Mouse (Mus musculus) liver, adult 2 months (tissue): Measurements from ENCODE around the gene Sirpa. TPM values are rescaled to one million over a fixed set of nuclear protein-coding genes. Genes with fewer than 3 reads are reported as not detected.

Experiments used
- DNase-seq: peaks from one replicate; pipeline ENCODE4 v3.0.0-alpha.2; 2011; ENCODE audit warnings: low read depth, low spot score; ENCODE audit errors: extremely low read depth
- H3K27ac ChIP-seq: fragments of 200-500 bp; replicated peaks from 2 replicates; pipeline ENCODE4 v1.5.1; 2012; ENCODE audit warnings: low read depth, mild to moderate bottlenecking, control low read depth, inconsistent platforms, low read length; ENCODE audit not compliant: insufficient read depth
- H3K27me3 ChIP-seq: fragments of 200-500 bp; 2 replicates; pipeline ENCODE4 v1.6.1; 2012; ENCODE audit warnings: mild to moderate bottlenecking, moderate library complexity, low read length, inconsistent platforms; ENCODE audit not compliant: control insufficient read depth, insufficient read depth
- H3K36me3 ChIP-seq: fragments of 200-500 bp; 2 replicates; pipeline ENCODE4 v1.6.1; 2012; ENCODE audit warnings: low read length, inconsistent platforms; ENCODE audit not compliant: control insufficient read depth, insufficient read depth
- H3K4me1 ChIP-seq: fragments of 200-500 bp; 2 replicates; pipeline ENCODE4 v1.6.1; 2011; ENCODE audit warnings: low read length; ENCODE audit not compliant: control insufficient read depth, insufficient read depth
- H3K4me3 ChIP-seq: fragments of 200-500 bp; 2 replicates; pipeline ENCODE4 v1.5.1; 2011; ENCODE audit warnings: low read depth, mild to moderate bottlenecking, control low read depth, low read length, moderate library complexity; ENCODE audit not compliant: insufficient read depth
- H3K79me2 ChIP-seq: fragments of 200-500 bp; 2 replicates; pipeline ENCODE4 v1.6.1; 2012; ENCODE audit warnings: inconsistent platforms, mild to moderate bottlenecking, low read length, moderate library complexity; ENCODE audit not compliant: control insufficient read depth, insufficient read depth
- H3K9ac ChIP-seq: fragments of 200-500 bp; 2 replicates; pipeline ENCODE4 v1.6.1; 2012; ENCODE audit warnings: low read depth, mild to moderate bottlenecking, control low read depth, inconsistent platforms, low read length
- CTCF ChIP-seq: fragments of 200-500 bp; IDR thresholded peaks from 2 replicates; pipeline ENCODE4 v1.5.1; 2011; ENCODE audit warnings: low read depth, low read length, control low read depth
- POLR2A ChIP-seq: fragments of 200-500 bp; IDR thresholded peaks from 2 replicates; pipeline ENCODE4 v1.6.1; 2011; ENCODE audit warnings: low read length, control low read depth; ENCODE audit not compliant: insufficient read depth; ENCODE audit errors: extremely low read depth
- WGBS: fragments of 180-500 bp; shearing (Covaris S2); methylation state at CpG from one replicate; pipeline ENCODE4 v1.1.7; 2018; 5-methylcytosine and 5-hydroxymethylcytosine counted together
- polyA plus RNA-seq: library from polyadenylated mRNA; depleted of rRNA; stranded (reverse); fragments of >200 nt; gene quantifications from 2 replicates; pipeline ENCODE4 v1.2.3, GENCODE M21; 2012
- total RNA-seq: library from RNA; depleted of rRNA; stranded (reverse); fragments of >200 nt; gene quantifications from 2 replicates; pipeline ENCODE4 v1.2.3, GENCODE M21; 2014

Gene Sirpa
- total and polyA plus RNA-seq, 2 experiments, result 12.4 to 13.1 TPM

DNA sequence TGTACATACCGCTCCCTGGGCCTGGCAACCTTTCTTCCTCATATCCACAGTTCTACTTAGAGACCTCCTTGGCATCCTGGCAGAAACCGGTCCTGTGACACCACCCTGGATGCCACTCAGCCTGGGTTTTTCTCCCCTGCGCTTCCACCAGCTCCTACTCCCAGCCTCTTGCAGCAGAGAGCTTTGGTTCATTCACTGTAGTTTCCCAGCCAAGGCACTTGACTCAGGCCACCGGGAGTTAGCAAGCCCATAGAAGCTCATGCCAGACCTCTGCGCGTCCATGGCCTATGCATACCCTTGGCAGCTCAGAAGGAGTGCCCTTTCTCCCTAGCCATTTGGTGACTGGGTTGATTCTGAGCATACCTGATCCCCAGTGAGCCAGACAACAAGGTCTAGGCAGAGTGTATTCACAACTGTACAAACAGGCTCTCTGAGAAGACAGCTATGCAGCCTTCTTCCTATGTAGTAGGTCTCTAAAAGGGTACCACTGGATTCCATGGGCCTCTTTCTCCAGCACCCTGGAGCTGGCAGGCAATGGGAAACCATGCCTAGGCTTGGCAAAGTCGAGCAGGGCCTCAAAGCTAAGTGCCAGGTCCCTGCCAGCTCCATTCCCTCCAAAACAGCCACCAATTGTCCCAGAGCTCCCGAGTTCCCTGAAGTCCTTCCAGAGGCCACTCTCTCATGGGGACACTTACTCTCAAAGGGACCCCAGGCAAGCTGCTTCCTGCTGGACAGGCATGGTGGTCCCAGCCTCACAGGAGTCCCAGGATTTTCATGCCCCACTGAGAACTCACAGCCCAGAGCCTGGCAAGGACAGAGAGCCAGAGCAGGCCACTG, 15.8 kb upstream of the Sirpa start:
- Histone ChIP-seq H3K4me3 (no peak overlapping the region), H3K27ac (no peak overlapping the region), H3K4me1 (no peaks in the 10 kb centered on the region), H3K9ac (no peak overlapping the region), H3K79me2 (no peaks in the 10 kb centered on the region), H3K36me3 (no peaks in the 10 kb centered on the region), H3K27me3 (no peaks in the 10 kb centered on the region)
- 91% methylated on average over 8 of the region's 8 CpGs for WGBS
- TF ChIP-seq CTCF, result no peak
- TF ChIP-seq POLR2A, result no peak
- DNase-seq, result no peak

DNA sequence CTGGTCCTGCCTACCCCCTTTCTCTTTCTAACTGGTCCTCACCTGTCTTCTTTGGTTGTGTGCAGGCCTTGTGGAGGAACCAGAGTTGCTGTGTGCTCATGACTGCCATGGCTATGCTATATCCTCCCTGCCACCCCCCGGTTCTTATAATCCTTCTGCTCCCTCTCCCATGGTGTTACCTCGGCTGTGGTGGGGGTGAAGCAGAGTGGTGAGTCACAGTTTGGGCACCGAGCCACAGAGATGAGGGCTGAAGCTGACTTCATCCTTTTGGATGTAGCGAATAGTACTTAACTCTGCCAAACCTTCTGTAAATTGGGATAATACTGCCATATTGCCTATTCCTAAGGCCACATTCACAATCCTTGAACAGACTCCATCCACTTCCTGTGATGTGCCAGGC, 12.0 kb upstream of the Sirpa start:
- Histone ChIP-seq H3K27me3 (no peaks in the 10 kb centered on the region), H3K36me3 (no peaks in the 10 kb centered on the region), H3K27ac (no peak overlapping the region), H3K9ac (no peak overlapping the region), H3K79me2 (no peaks in the 10 kb centered on the region), H3K4me3 (no peak overlapping the region), H3K4me1 (no peaks in the 10 kb centered on the region)
- DNase-seq, result no peak
- WGBS, result 80% methylated on average over 4 of the region's 4 CpGs
- no peak for TF ChIP-seq CTCF
- no peak for TF ChIP-seq POLR2A

DNA sequence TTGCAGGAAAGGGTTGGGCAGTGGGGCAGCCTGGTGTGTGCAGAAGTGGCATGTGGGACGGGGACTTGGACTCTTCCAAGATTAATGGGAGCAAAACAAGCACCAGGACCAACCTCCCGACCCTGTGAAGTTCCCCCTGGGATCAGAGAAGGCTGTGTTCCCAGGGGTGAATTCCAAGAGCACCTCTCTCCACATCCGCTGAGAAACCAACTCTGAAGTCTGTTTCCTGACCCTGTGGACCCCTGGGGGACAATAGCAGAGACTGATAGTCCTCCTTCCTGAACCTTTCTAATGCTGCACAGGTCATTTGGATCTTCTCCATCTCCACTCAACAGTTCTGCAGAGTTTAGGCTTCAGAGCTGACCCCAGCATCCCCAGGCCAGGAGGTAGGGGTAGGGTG, 10.8 kb upstream of the Sirpa start:
- Histone ChIP-seq H3K27me3 (no peaks in the 10 kb centered on the region), H3K9ac (no peak overlapping the region), H3K27ac (no peak overlapping the region), H3K79me2 (no peaks in the 10 kb centered on the region), H3K36me3 (no peaks in the 10 kb centered on the region), H3K4me3 (no peak overlapping the region), H3K4me1 (no peaks in the 10 kb centered on the region)
- DNase-seq, result no peak
- TF ChIP-seq POLR2A (no peak), CTCF (no peak)
- 58% methylated on average over 3 of the region's 3 CpGs for WGBS

DNA sequence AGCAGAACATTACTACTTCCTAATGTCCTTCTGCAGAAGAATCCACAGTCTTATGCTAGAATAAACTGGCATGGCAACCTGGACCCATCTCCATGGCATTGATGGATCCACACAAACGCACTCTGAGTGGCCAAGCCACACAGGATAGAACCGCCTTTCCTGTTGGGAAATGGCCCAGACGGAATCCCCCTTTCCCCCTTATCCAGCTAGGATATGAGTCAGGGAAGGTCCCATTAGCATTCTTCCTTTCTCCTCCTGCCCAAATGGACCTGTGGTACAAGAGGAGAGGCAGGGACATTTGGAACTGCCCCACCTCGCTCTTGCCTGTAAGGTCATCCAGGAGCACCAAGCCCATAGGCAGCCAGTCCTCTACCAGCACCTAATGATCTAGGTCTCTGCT, 10.4 kb upstream of the Sirpa start:
- H3K9ac ChIP-seq, result no peak overlapping the region
- H3K79me2 ChIP-seq, result no peaks in the 10 kb centered on the region
- 76% methylated on average over 4 of the region's 4 CpGs for WGBS
- TF ChIP-seq POLR2A (no peak), CTCF (no peak)
- DNase-seq, result no peak
- H3K27me3 ChIP-seq, result no peaks in the 10 kb centered on the region
- H3K27ac ChIP-seq, result no peak overlapping the region
- no peaks in the 10 kb centered on the region for H3K36me3 ChIP-seq
- no peaks in the 10 kb centered on the region for H3K4me1 ChIP-seq
- H3K4me3 ChIP-seq, result no peak overlapping the region

DNA sequence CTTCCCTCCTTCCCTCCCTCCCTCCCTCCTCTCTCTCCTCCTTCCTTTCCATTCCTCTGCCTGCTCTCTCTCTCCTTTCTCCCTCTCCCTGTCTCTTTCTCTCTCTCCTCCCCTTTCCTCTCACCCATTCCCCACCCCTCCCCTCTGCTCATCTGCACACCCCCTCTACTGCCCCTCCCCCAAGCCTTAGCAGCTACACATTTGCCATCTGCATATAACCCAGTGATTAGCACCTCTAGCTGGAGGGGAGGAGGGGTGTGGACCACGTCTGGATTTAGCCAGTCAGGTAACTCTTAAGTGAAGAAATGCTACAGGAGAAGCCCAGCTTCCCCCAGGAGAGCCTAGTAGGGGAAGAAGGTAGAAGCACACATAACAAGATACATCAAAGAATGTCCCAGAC, 7.7 kb upstream of the Sirpa start:
- Histone ChIP-seq H3K27ac (no peak overlapping the region), H3K4me1 (no peaks in the 10 kb centered on the region), H3K36me3 (no peaks in the 10 kb centered on the region), H3K9ac (no peak overlapping the region), H3K79me2 (no peaks in the 10 kb centered on the region), H3K4me3 (no peak overlapping the region), H3K27me3 (no peaks in the 10 kb centered on the region)
- TF ChIP-seq POLR2A, result no peak
- no peak for TF ChIP-seq CTCF
- DNase-seq, result no peak
- 63% methylated on average over 1 of the region's 1 CpGs for WGBS

DNA sequence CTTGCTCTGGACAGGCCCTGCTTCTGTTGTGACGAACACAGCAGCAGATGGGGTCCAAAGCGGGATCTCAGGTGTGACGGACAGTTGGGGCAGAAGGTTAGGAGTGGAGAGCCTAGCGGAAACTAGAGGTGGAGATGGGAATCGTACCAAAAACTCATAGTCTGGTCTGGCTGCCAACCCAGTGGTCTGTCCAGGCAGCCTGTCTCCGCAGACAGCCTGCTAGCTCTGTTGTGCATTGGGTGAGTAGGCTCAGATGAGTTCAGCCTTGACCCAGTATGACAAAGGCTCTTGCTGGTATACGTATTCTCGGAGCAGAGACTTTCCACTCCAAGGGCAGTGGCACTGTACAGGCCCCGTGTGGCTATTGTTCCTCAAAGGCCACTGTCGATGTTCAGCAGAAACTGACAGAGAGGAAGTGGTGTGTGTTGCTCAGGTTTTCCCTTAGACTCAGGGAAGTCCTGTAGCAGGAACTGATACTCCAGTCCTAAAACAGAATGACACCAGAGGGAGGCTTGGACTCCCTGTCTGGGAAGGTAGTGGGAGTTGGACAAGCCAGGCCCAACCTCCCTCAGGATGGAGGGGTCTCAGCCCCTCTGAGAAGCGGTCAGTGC, 6.6 kb upstream of the Sirpa start:
- Histone ChIP-seq H3K9ac (no peak overlapping the region), H3K36me3 (no peaks in the 10 kb centered on the region), H3K4me3 (no peak overlapping the region), H3K27me3 (no peaks in the 10 kb centered on the region), H3K27ac (no peak overlapping the region), H3K4me1 (no peaks in the 10 kb centered on the region), H3K79me2 (no peaks in the 10 kb centered on the region)
- peak; percentile 40 for DNase-seq
- no peak for TF ChIP-seq CTCF
- no peak for TF ChIP-seq POLR2A
- WGBS, result 82% methylated on average over 11 of the region's 11 CpGs
